Mouse (Mus musculus): ENCODE data around the gene 4931406C07Rik.

- TF ChIP-seq CEBPB (IDR thresholded peaks at IDR 0.05; ENCODE audit: insufficient read depth, poor library complexity, severe bottlenecking) (no peak), POLR2AphosphoS2 (IDR thresholded peaks at IDR 0.05; ENCODE audit: insufficient read length, low read depth) (no peak), REST (IDR thresholded peaks at IDR 0.05; ENCODE audit: insufficient read depth, insufficient read length) (no peak), POLR2A (IDR thresholded peaks at IDR 0.05; ENCODE audit: insufficient read length, low read depth) (no peak), MAX (IDR thresholded peaks at IDR 0.05; ENCODE audit: low read depth) (no peak), E2F4 (IDR thresholded peaks at IDR 0.05; ENCODE audit: insufficient read depth) (no peak), TCF12 (IDR thresholded peaks at IDR 0.05; ENCODE audit: insufficient read depth, poor library complexity, severe bottlenecking) (no peak), MYOD1 (IDR thresholded peaks at IDR 0.05; ENCODE audit: control insufficient read depth in 1 of 3, insufficient read length in 2 of 3, low read depth in 2 of 3) (no peak), MYOG (IDR thresholded peaks at IDR 0.05; ENCODE audit: control insufficient read depth in 1 of 3, insufficient read depth in 1 of 3, insufficient read length in 2 of 3, low read depth in 2 of 3) (no peak), USF1 (IDR thresholded peaks at IDR 0.05; ENCODE audit: low read depth) (no peak), SRF (IDR thresholded peaks at IDR 0.05; ENCODE audit: control insufficient read depth, insufficient read length, low read depth) (no peak), TCF3 (IDR thresholded peaks at IDR 0.05; ENCODE audit: insufficient read length, low read depth) (no peak)
Observed at GRCm38 (mm10) chr9:15298451-15298850, 7.8 kb downstream of the 4931406C07Rik start.
